In genomic region chr13:25187326-25187710, GRCm38 (mm10) we compare ENCODE assay signal across 9 mouse cellular contexts.
DNase-seq lines count a peak whose midpoint lies in the region; ATAC-seq lines count a peak whose summit lies in the region.
"Had no signal": no experiment of that assay in that cellular context is flagged by ENCODE, and none has a peak within 500 bp of the region (broad histone marks: within the 10 kb centered on the region; RNA-seq: fewer than 3 reads in every experiment).

No protein-coding gene starts in this region.

- no peaks in the 10 kb centered on the region for H3K36me3 ChIP-seq in heart, embryonic 11.5 days (ENCODE audit: control insufficient read depth, insufficient read depth, low read length)
- H3K36me3 ChIP-seq in embryonic facial prominence, embryonic 15.5 days = no peaks in the 10 kb centered on the region
- no peaks in the 10 kb centered on the region for H3K36me3 ChIP-seq in limb, embryonic 10.5 days
- no peaks in the 10 kb centered on the region for H3K36me3 ChIP-seq in stomach, embryonic 16.5 days (ENCODE audit: control insufficient read depth, insufficient read depth, low read length)
- H3K36me3 ChIP-seq: G1E had no signal

- no peak for ATAC-seq in heart, embryonic 11.5 days (replicated peaks; ENCODE audit: insufficient number of reproducible peaks, low FRiP score, low TSS enrichment)
- ATAC-seq in embryonic facial prominence, embryonic 15.5 days (ENCODE audit: insufficient number of reproducible peaks, low FRiP score, low TSS enrichment, low read depth) = no peak
- ATAC-seq in stomach, embryonic 16.5 days (ENCODE audit: insufficient read depth, low FRiP score) = no peak
- ATAC-seq in erythroblast, adult 5-6 weeks (replicated peaks; ENCODE audit: low FRiP score, poor library complexity, severe bottlenecking) = no peak

- DNase-seq in heart, postnatal 14 days = no peak
- DNase-seq in ES-CJ7 (ENCODE audit: low read depth, low spot score) = peak; percentile 13
- no peak for DNase-seq in limb, embryonic 10.5 days (ENCODE audit: low spot score)
- no peak for DNase-seq in adrenal gland, adult 18-20 months (ENCODE audit: low spot score in 2 of 2)

- H3K9ac ChIP-seq in heart, embryonic 11.5 days (ENCODE audit: low read depth, low read length) = no peak overlapping the region; the same call in 1 of the 2 replicates
- H3K9ac ChIP-seq in embryonic facial prominence, embryonic 15.5 days = no peak overlapping the region
- H3K9ac ChIP-seq in stomach, embryonic 16.5 days (ENCODE audit: low read length) = peak overlapping the region; percentile 23; the same call in 1 of the 2 replicates

- H3K9me3 ChIP-seq in heart, embryonic 11.5 days (replicated peaks; ENCODE audit: control insufficient read depth, low read length) = no peaks in the 10 kb centered on the region
- no peaks in the 10 kb centered on the region for H3K9me3 ChIP-seq in embryonic facial prominence, embryonic 15.5 days (replicated peaks)
- no peaks in the 10 kb centered on the region for H3K9me3 ChIP-seq in limb, embryonic 10.5 days (replicated peaks)
- H3K9me3 ChIP-seq in stomach, embryonic 16.5 days (replicated peaks; ENCODE audit: control insufficient read depth, low read length) = no peaks in the 10 kb centered on the region
- H3K9me3 ChIP-seq: G1E had no signal

- no peaks in the 10 kb centered on the region for H3K27me3 ChIP-seq in heart, embryonic 11.5 days (ENCODE audit: control insufficient read depth, insufficient read depth, low read length)
- H3K27me3 ChIP-seq in embryonic facial prominence, embryonic 15.5 days = no peaks in the 10 kb centered on the region
- H3K27me3 ChIP-seq in limb, embryonic 10.5 days (ENCODE audit: low read depth, poor library complexity, severe bottlenecking) = no peaks in the 10 kb centered on the region
- no peaks in the 10 kb centered on the region for H3K27me3 ChIP-seq in stomach, embryonic 16.5 days (ENCODE audit: control insufficient read depth, insufficient read depth, low read length)

- intact Hi-C loops in heart, postnatal 14 days (cut with DNase I) = no loop called here

- 10% methylated on average over 6 of the region's 6 CpGs for WGBS in heart, embryonic 11.5 days (ENCODE audit: insufficient replicate concordance)
- WGBS in embryonic facial prominence, embryonic 15.5 days = under 1% methylated on average over 6 of the region's 6 CpGs
- WGBS in limb, embryonic 10.5 days = 5% methylated on average over 6 of the region's 6 CpGs
- WGBS in stomach, embryonic 16.5 days = 12% methylated on average over 6 of the region's 6 CpGs

- H3K4me1 ChIP-seq in heart, embryonic 11.5 days (ENCODE audit: control insufficient read depth, insufficient read depth, low read length) = no peaks in the 10 kb centered on the region; the same call in 1 of the 2 replicates
- peaks cover 12% of the 10 kb centered on the region; the same call in 1 of the 2 replicates for H3K4me1 ChIP-seq in embryonic facial prominence, embryonic 15.5 days
- peaks cover 26% of the 10 kb centered on the region for H3K4me1 ChIP-seq in limb, embryonic 10.5 days
- H3K4me1 ChIP-seq in stomach, embryonic 16.5 days (ENCODE audit: control insufficient read depth, insufficient read depth, low read length) = peaks cover 6% of the 10 kb centered on the region; the same call in 1 of the 2 replicates

- H3K27ac ChIP-seq in heart, embryonic 11.5 days (ENCODE audit: low read depth, low read length) = no peak overlapping the region
- no peak overlapping the region for H3K27ac ChIP-seq in embryonic facial prominence, embryonic 15.5 days (replicated peaks)
- H3K27ac ChIP-seq in limb, embryonic 10.5 days = peak overlapping the region; percentile 75
- no peak overlapping the region for H3K27ac ChIP-seq in stomach, embryonic 16.5 days (ENCODE audit: low read length)

- peak overlapping the region; percentile 42 for H3K4me2 ChIP-seq in heart, embryonic 11.5 days
- H3K4me2 ChIP-seq in embryonic facial prominence, embryonic 15.5 days (replicated peaks) = peak overlapping the region; percentile 39
- peak overlapping the region; percentile 38 for H3K4me2 ChIP-seq in stomach, embryonic 16.5 days (ENCODE audit: low read depth, low read length)

- no peak overlapping the region for H3K4me3 ChIP-seq in heart, embryonic 11.5 days (ENCODE audit: low read depth, low read length)
- no peak overlapping the region for H3K4me3 ChIP-seq in embryonic facial prominence, embryonic 15.5 days (replicated peaks)
- H3K4me3 ChIP-seq in limb, embryonic 10.5 days = peak overlapping the region; percentile 22; the same call in 1 of the 2 replicates
- no peak overlapping the region; the same call in 1 of the 2 replicates for H3K4me3 ChIP-seq in stomach, embryonic 16.5 days (replicated peaks; ENCODE audit: low read length)
